Comparison of ENCODE assay signal across 9 mouse cellular contexts in the genomic region with DNA sequence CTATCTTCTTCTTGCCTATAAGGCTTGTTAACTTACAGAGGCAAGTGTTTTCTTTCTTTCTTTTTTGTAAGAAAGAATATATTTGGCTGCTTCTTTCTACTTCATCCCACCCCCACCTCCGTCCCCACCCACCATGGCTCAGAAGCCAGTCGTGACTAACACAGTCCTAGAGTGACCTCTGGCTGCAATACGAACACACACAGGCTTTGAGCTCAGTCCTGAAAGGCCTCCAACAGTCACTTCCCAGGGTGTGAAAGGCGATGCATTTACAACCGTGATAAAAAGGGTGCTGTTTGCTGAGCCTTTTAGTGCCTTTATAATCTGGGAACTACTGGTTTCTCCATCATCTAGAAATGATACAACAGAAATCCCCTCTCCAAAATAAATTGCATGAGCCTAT. TPM values are rescaled to one million over a fixed set of nuclear protein-coding genes. Genes with fewer than 3 reads are reported as not detected.
DNase-seq lines count a peak whose midpoint lies in the region; ATAC-seq lines count a peak whose summit lies in the region.
"Had no signal": no experiment of that assay in that cellular context is flagged by ENCODE, and none has a peak within 500 bp of the region (broad histone marks: within the 10 kb centered on the region; RNA-seq: fewer than 3 reads in every experiment).

No protein-coding gene starts in this region.

- H3K27me3 ChIP-seq in midbrain, embryonic 13.5 days = no peaks in the 10 kb centered on the region

- no peaks in the 10 kb centered on the region for H3K4me1 ChIP-seq in midbrain, embryonic 13.5 days (replicated peaks)

- WGBS in midbrain, embryonic 13.5 days = 17% methylated on average over 5 of the region's 5 CpGs

- H3K9ac ChIP-seq in midbrain, embryonic 13.5 days (replicated peaks) = no peak overlapping the region

- no peaks in the 10 kb centered on the region for H3K9me3 ChIP-seq in midbrain, embryonic 13.5 days

- ATAC-seq in common myeloid progenitor, adult 5-6 weeks (replicated peaks; ENCODE audit: low read depth, poor library complexity, severe bottlenecking) = peak; percentile 88
- ATAC-seq in midbrain, embryonic 13.5 days = peak; percentile 97
- no peak for ATAC-seq in erythroid progenitor cell, adult 5-6 weeks (replicated peaks; ENCODE audit: low FRiP score, poor library complexity, severe bottlenecking)
- no peak for ATAC-seq in activated CD4-positive, CD25-positive, alpha-beta regulatory T cell, adult 4 months

- H3K36me3 ChIP-seq in midbrain, embryonic 13.5 days = no peaks in the 10 kb centered on the region

- peak; percentile 11 for DNase-seq in urinary bladder, postnatal 25 days (ENCODE audit: low spot score)
- no peak for DNase-seq in urinary bladder, postnatal 4 days (ENCODE audit: low spot score in 2 of 2)
- DNase-seq in heart, adult 9 months (ENCODE audit: low spot score in 2 of 2) = peak; percentile 21 to 29
- peak; percentile 50 for DNase-seq in kidney, postnatal 10 days

- no peak overlapping the region for H3K4me2 ChIP-seq in midbrain, embryonic 13.5 days (replicated peaks)

- H3K4me3 ChIP-seq in midbrain, embryonic 13.5 days (replicated peaks) = no peak overlapping the region

- H3K27ac ChIP-seq in midbrain, embryonic 13.5 days = no peak overlapping the region

RNA-seq across cellular contexts. Expression of gene Cer1, which starts 49.4 kb away (rescaled TPM):
- not detected in 2 replicates for total RNA-seq in common myeloid progenitor, adult 5-6 weeks (2017)
- polyA plus RNA-seq in midbrain, embryonic 13.5 days (2015; fragmentation: Nextera tagmentation; extraction: Ambion mirVana) = 0.08 TPM in 1 of 2 replicates, not detected in the other
- total RNA-seq in erythroid progenitor cell, adult 5-6 weeks (2015; ENCODE audit: low replicate concordance) = not detected in 2 replicates
- total RNA-seq in erythroid progenitor cell, adult 5-6 weeks (2017; ENCODE audit: low replicate concordance) = not detected in 2 replicates
- not detected for polyA plus RNA-seq in activated CD4-positive, CD25-positive, alpha-beta regulatory T cell, adult 4 months (2017; shearing (Covaris generic))
- total RNA-seq: gastrocnemius, postnatal 36 days had no signal

Comparison
In these comparisons a context has a peak if more than half of its experiments do, and no peak if none do; other contexts are left out.
1. DNase-seq: peak in urinary bladder, postnatal 25 days (single experiment), heart, adult 9 months (2 of 2) and kidney, postnatal 10 days (single experiment); none in urinary bladder, postnatal 4 days (0 of 2).
2. ATAC-seq: peak in common myeloid progenitor, adult 5-6 weeks (single experiment) and midbrain, embryonic 13.5 days (single experiment); none in erythroid progenitor cell, adult 5-6 weeks (single experiment) and activated CD4-positive, CD25-positive, alpha-beta regulatory T cell, adult 4 months (single experiment).